Mouse (Mus musculus) heart, postnatal 14 days (tissue): ENCODE data around the gene Tmem220. TPM values are rescaled to one million over a fixed set of nuclear protein-coding genes. Genes with fewer than 3 reads are reported as not detected.

Source experiments
- DNase-seq, 2 experiments: peaks; one replicate each; pipeline ENCODE4 v3.0.0; 2021 to 2022
- intact Hi-C: fragments of 180-260 bp; cut with DNase I; formaldehyde crosslinking; loops from one replicate; pipeline ENCODE4 v1.15.1; 2025
- total RNA-seq, 2 experiments: library from RNA; stranded (reverse); gene quantifications; 2 replicates each; pipeline ENCODE4 v1.2.3; 2021

Gene Tmem220
- total RNA-seq, 2 experiments from 2014 or later = 1.3 to 1.4 TPM

DNA sequence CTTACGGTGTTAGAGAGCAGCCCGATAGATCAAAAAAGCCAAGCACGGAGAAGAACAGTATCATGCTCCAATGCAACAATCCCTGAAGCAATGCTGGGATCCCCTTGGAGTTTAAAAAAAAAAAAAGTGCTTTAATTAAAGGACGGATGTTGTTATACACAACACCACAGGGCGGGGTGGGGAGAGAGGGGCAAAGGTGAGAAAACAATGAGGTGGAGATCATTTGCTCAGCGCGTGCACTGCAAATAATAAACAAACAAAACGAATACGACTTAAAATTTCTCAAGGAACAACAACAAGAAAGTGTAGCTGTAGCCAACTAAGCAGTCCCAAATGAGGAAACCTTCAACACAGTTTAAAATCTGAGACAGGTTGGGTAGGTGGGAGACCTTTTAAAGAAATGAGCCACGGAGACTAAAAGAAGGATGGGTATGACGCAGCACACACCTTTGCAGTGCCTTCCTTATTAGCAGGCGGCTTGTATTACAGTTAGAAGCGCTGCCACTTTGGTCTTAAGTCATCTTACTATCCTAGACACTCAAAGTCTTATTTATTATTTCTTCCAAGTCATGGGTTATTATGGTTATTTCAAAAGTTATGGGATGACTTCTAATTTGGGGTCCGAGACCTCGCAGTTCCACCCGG lies 26.8 kb downstream of the Tmem220 start:
- DNase-seq = no peak
- intact Hi-C loops = loop anchor here (1.0 kb wide), 1 partner anchor 26 kb away; the partner anchor contains the start of gene Tmem220

- intact Hi-C loops = loop anchor here (1.0 kb wide), 1 partner anchor 27 kb away; the partner anchor contains the start of gene Tmem220
- DNase-seq = peak; percentile 88 to 90
Measured at GRCm38 (mm10) chr11:67052321-67052952, 27.5 kb downstream of the Tmem220 start, which contains the start of the genes Adprm and Sco1. Adprm (minus strand) TSS chr11:67052594. Sco1 (plus strand) TSS chr11:67052670.

DNA sequence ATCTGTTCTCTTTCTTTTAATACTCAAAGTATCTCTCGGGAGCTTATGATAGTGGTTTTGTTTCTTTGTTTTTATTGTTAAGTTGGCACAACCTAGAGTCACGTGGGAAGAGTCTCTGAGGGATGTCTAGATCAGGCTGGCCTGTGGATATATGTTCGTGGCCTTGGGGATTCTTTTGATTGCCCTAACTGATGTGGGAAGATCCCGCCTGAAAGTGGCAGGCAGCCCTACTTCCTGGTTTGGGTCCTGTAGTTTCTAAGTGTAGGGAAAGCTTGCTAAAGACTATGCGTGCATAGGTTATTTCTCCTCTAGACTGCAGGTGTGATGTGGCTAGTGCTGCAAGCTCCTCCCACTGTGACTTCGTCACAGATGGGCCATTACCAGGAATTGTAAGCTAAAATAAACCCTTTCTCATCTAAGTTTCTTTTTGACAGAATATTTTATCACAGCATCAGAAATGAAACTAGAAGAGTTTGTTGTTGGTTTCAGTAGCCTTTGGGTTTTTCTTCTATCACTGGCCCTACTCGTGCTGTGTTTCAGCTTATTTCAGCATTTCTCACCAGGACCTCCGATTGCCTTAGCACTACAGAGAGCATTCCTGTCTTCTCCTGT lies 29.9 kb downstream of the Tmem220 start:
- DNase-seq = no peak
- intact Hi-C loops = no loop called here

GRCm38 (mm10) chr11:67061311-67061710 lies 36.4 kb downstream of the Tmem220 start:
- intact Hi-C loops = no loop called here
- no peak for DNase-seq

- intact Hi-C loops = no loop called here
- no peak for DNase-seq
Measured at GRCm38 (mm10) chr11:67062726-67063125, 37.8 kb downstream of the Tmem220 start.

DNA sequence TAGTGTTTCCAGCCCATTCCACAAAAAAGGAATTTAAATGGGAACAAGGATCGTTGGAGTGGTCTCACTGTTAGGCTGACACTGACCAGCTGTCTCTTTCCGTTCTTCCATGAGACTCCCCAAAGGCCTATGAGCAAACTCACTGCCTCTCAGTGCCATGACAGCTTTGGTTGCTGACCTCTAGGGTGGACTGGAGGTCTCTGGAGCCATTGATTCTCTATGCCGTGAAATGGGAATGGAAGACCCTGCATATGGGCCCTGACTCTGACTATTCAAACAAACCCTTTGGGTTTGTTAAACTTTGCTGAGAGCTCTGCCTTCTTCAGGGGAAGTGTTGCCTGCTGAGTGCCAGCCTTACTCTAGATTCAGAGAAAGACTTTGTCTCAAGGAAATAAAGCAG lies 42.8 kb downstream of the Tmem220 start:
- no peak for DNase-seq
- intact Hi-C loops = no loop called here

- intact Hi-C loops = no loop called here
- DNase-seq = no peak
Measured at GRCm38 (mm10) chr11:67072615-67073130, 47.7 kb downstream of the Tmem220 start.

DNA sequence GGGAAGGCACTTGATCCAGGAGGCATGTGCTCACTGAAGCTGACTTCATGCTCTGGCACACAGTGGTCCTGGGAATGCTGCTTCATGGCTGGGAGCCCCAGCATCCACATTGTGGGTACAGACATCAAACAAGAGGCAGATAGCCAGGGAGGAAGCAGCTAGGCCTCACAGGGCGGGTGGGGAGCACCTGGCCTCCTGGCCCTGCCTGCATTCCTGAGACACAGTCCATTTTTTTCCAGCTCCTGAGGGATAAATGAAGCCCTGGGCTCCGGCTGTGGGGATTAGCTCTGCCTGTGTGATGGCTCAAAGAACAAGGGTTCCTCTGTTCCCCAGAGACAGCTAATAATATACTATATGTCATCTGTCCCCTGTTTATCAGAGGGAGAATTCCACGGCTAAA lies 50.1 kb downstream of the Tmem220 start:
- no peak for DNase-seq
- intact Hi-C loops = no loop called here

GRCm38 (mm10) chr11:67076781-67077180 lies 51.8 kb downstream of the Tmem220 start:
- no peak for DNase-seq
- intact Hi-C loops = no loop called here

GRCm38 (mm10) chr11:67077435-67077834 lies 52.5 kb downstream of the Tmem220 start:
- no peak for DNase-seq
- intact Hi-C loops = no loop called here

GRCm38 (mm10) chr11:67078000-67078399 lies 53.0 kb downstream of the Tmem220 start, which contains the start of gene Myh3:
Myh3 (plus strand) TSS chr11:67078300.
- intact Hi-C loops = no loop called here
- DNase-seq = no peak

DNA sequence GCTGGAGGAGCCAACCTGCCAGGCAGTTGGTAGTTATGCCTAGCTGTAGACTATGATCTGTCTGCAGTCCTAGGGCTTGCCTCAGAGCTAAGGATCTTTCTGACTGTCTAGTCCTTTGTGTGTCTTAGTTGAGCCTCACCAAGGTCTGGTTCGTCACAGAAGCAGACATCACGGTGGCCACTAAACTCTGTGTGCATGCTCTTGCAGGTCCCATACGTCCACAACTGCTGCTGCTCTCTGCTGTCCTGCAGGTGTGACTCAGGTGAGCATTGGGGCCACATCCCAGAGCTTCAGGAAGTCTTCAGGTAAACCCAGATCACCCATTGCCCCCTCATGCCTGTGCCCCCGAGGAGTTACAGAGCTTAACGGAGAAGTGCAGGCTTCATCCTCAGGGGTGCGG lies 53.9 kb downstream of the Tmem220 start:
- intact Hi-C loops = no loop called here
- no peak for DNase-seq

DNA sequence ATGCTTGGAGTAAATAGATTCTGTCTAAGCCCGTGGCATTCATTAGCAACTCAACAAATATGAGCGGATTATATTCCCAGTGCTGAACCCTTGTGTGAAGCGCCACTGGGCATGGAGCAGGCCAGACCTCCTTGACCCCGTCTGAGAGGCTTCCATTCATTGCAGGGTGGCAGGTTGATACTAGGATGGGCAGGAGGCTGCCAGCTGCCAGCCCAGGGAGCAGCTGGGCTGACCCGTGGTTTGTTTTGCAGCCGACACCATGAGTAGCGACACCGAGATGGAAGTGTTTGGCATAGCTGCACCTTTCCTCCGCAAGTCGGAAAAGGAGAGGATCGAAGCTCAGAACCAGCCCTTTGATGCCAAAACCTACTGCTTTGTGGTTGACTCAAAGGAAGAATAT lies 54.8 kb downstream of the Tmem220 start:
- DNase-seq = no peak
- intact Hi-C loops = loop anchor here (1.0 to 5.0 kb wide), 2 partner anchors 55 to 177 kb away; no protein-coding TSS in a partner anchor

- intact Hi-C loops = loop anchor here (1.0 to 5.0 kb wide), 2 partner anchors 56 to 178 kb away; no protein-coding TSS in a partner anchor
- DNase-seq = peak; percentile 66 to 76
Measured at GRCm38 (mm10) chr11:67080168-67080567, 55.2 kb downstream of the Tmem220 start.

- intact Hi-C loops = loop anchor here (5.0 kb wide), 1 partner anchor 179 kb away; no protein-coding TSS in a partner anchor
- no peak for DNase-seq
Measured at GRCm38 (mm10) chr11:67081125-67081649, 56.2 kb downstream of the Tmem220 start.

- no peak for DNase-seq
- intact Hi-C loops = loop anchor here (5.0 kb wide), 1 partner anchor 180 kb away; no protein-coding TSS in a partner anchor
Measured at GRCm38 (mm10) chr11:67082188-67082587, 57.2 kb downstream of the Tmem220 start.

DNA sequence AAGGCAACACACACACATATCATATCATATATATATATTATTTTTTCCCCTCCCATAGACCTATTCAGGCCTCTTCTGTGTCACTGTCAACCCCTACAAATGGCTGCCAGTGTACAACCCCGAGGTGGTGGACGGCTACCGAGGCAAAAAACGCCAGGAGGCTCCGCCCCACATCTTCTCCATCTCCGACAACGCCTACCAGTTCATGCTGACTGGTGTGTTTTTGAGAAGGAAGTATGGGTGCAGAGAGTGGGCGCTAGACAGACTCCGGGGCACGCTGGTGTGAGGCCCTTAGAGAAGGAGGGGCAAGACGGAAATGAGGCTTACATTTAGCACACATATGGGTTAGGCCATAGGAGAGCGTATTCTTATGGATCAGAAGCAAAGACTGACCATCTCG lies 57.8 kb downstream of the Tmem220 start:
- DNase-seq = no peak
- intact Hi-C loops = loop anchor here (5.0 kb wide), 1 partner anchor 180 kb away; no protein-coding TSS in a partner anchor

- intact Hi-C loops = loop anchor here (5.0 kb wide), 1 partner anchor 181 kb away; no protein-coding TSS in a partner anchor
- DNase-seq = no peak
Measured at GRCm38 (mm10) chr11:67083239-67083638, 58.3 kb downstream of the Tmem220 start.

DNA sequence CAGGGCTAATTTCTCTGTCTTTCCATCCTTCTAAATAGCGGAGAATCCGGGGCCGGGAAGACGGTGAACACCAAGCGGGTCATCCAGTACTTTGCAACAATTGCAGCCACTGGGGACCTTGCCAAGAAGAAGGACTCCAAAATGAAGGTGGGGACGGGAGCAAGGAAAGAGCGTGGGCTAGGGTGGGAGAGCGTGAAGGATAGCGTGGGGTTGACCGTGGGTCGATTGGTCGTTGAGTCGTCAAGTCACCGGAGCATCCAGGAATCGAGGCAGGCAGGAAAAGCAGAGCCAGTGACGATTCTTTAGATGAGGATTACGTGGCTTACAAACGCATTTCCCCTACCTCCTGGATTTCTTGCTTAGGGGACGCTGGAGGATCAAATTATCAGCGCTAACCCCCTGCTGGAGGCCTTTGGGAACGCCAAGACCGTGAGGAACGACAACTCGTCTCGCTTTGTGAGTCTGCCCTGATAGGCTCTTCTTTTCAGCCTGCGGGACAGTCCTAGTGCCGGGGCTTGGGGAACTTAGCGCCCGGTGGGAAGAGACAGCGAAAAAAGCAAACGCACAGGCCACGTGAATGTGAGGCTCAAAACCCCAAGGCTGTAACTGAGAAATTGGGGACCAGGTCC lies 58.9 kb downstream of the Tmem220 start:
- DNase-seq = no peak
- intact Hi-C loops = loop anchor here (5.0 kb wide), 1 partner anchor 182 kb away; no protein-coding TSS in a partner anchor
